Mouse (Mus musculus): ENCODE measurements around the gene Ferd3l. TPM values are rescaled to one million over a fixed set of nuclear protein-coding genes. Genes with fewer than 3 reads are reported as not detected.

Ferd3l gene
- polyA plus RNA-seq, 1 experiment from 2014 or later, result not detected

GRCm38 (mm10) chr12:33962773-33963130, 34.5 kb downstream of the Ferd3l start:
- Histone ChIP-seq H3K27ac (ENCODE audit: low read depth) (no peak overlapping the region), H3K4me2 (ENCODE audit: low read length) (no peak overlapping the region), H3K4me1 (replicated peaks; ENCODE audit: control insufficient read depth, insufficient read depth, low read length) (peaks cover 3% of the 10 kb centered on the region; the same call in 1 of the 2 replicates), H3K4me3 (ENCODE audit: low read depth, low read length) (no peak overlapping the region), H3K36me3 (ENCODE audit: control insufficient read depth, insufficient read depth, low read length) (no peaks in the 10 kb centered on the region), H3K27me3 (replicated peaks; ENCODE audit: control insufficient read depth, insufficient read depth, low read length) (peaks cover 93% of the 10 kb centered on the region), H3K9me3 (ENCODE audit: control insufficient read depth, low read length) (no peaks in the 10 kb centered on the region), H3K9ac (ENCODE audit: low read length) (no peak overlapping the region)
- ATAC-seq (replicated peaks; ENCODE audit: low FRiP score, low TSS enrichment, low read depth), result no peak
- no peak for DNase-seq (ENCODE audit: low spot score)
- 35% methylated on average over 9 of the region's 9 CpGs for WGBS

- Histone ChIP-seq H3K4me1 (replicated peaks; ENCODE audit: control insufficient read depth, insufficient read depth, low read length) (peaks cover 4% of the 10 kb centered on the region; the same call in 1 of the 2 replicates), H3K4me3 (ENCODE audit: low read depth, low read length) (no peak overlapping the region), H3K9ac (ENCODE audit: low read length) (no peak overlapping the region), H3K27ac (ENCODE audit: low read depth) (no peak overlapping the region), H3K36me3 (ENCODE audit: control insufficient read depth, insufficient read depth, low read length) (no peaks in the 10 kb centered on the region), H3K27me3 (replicated peaks; ENCODE audit: control insufficient read depth, insufficient read depth, low read length) (peaks cover 93% of the 10 kb centered on the region), H3K4me2 (ENCODE audit: low read length) (no peak overlapping the region), H3K9me3 (ENCODE audit: control insufficient read depth, low read length) (no peaks in the 10 kb centered on the region)
- DNase-seq (ENCODE audit: low spot score), result no peak
- ATAC-seq (replicated peaks; ENCODE audit: low FRiP score, low TSS enrichment, low read depth), result no peak
- 22% methylated on average over 15 of the region's 15 CpGs for WGBS
Observed at GRCm38 (mm10) chr12:33963671-33964369, 35.6 kb downstream of the Ferd3l start.

GRCm38 (mm10) chr12:33964427-33964826, 36.2 kb downstream of the Ferd3l start:
- no peaks in the 10 kb centered on the region for H3K9me3 ChIP-seq (ENCODE audit: control insufficient read depth, low read length)
- no peak overlapping the region for H3K4me3 ChIP-seq (ENCODE audit: low read depth, low read length)
- ATAC-seq (replicated peaks; ENCODE audit: low FRiP score, low TSS enrichment, low read depth) (no peak), DNase-seq (ENCODE audit: low spot score) (no peak)
- 52% methylated on average over 2 of the region's 2 CpGs for WGBS
- no peak overlapping the region for H3K4me2 ChIP-seq (ENCODE audit: low read length)
- H3K9ac ChIP-seq (ENCODE audit: low read length), result no peak overlapping the region
- no peaks in the 10 kb centered on the region for H3K36me3 ChIP-seq (ENCODE audit: control insufficient read depth, insufficient read depth, low read length)
- peaks cover 93% of the 10 kb centered on the region for H3K27me3 ChIP-seq (replicated peaks; ENCODE audit: control insufficient read depth, insufficient read depth, low read length)
- H3K4me1 ChIP-seq (replicated peaks; ENCODE audit: control insufficient read depth, insufficient read depth, low read length), result peaks cover 4% of the 10 kb centered on the region; the same call in 1 of the 2 replicates
- H3K27ac ChIP-seq (ENCODE audit: low read depth), result no peak overlapping the region

- H3K27me3 ChIP-seq (replicated peaks; ENCODE audit: control insufficient read depth, insufficient read depth, low read length), result peaks cover 97% of the 10 kb centered on the region
- ATAC-seq (replicated peaks; ENCODE audit: low FRiP score, low TSS enrichment, low read depth) (no peak), DNase-seq (ENCODE audit: low spot score) (no peak)
- no peaks in the 10 kb centered on the region for H3K9me3 ChIP-seq (ENCODE audit: control insufficient read depth, low read length)
- 11% methylated on average over 5 of the region's 5 CpGs for WGBS
- no peak overlapping the region for H3K4me2 ChIP-seq (ENCODE audit: low read length)
- H3K9ac ChIP-seq (ENCODE audit: low read length), result no peak overlapping the region
- H3K36me3 ChIP-seq (ENCODE audit: control insufficient read depth, insufficient read depth, low read length), result no peaks in the 10 kb centered on the region
- no peak overlapping the region for H3K4me3 ChIP-seq (ENCODE audit: low read depth, low read length)
- no peak overlapping the region for H3K27ac ChIP-seq (ENCODE audit: low read depth)
- H3K4me1 ChIP-seq (replicated peaks; ENCODE audit: control insufficient read depth, insufficient read depth, low read length), result peaks cover 4% of the 10 kb centered on the region; the same call in 1 of the 2 replicates
Observed at GRCm38 (mm10) chr12:33965661-33966360, 37.6 kb downstream of the Ferd3l start.

- H3K27ac ChIP-seq (ENCODE audit: low read depth), result no peak overlapping the region
- no peak overlapping the region for H3K9ac ChIP-seq (ENCODE audit: low read length)
- H3K4me1 ChIP-seq (replicated peaks; ENCODE audit: control insufficient read depth, insufficient read depth, low read length), result peaks cover 4% of the 10 kb centered on the region; the same call in 1 of the 2 replicates
- ATAC-seq (replicated peaks; ENCODE audit: low FRiP score, low TSS enrichment, low read depth) (no peak), DNase-seq (ENCODE audit: low spot score) (peak; percentile 81)
- peak overlapping the region; percentile 23 for H3K4me3 ChIP-seq (ENCODE audit: low read depth, low read length)
- peaks cover 93% of the 10 kb centered on the region for H3K27me3 ChIP-seq (replicated peaks; ENCODE audit: control insufficient read depth, insufficient read depth, low read length)
- 2% methylated on average over 35 of the region's 35 CpGs for WGBS
- H3K9me3 ChIP-seq (ENCODE audit: control insufficient read depth, low read length), result no peaks in the 10 kb centered on the region
- H3K36me3 ChIP-seq (ENCODE audit: control insufficient read depth, insufficient read depth, low read length), result no peaks in the 10 kb centered on the region
- peak overlapping the region; percentile 45 for H3K4me2 ChIP-seq (ENCODE audit: low read length)
Observed at GRCm38 (mm10) chr12:33966490-33967415, 38.5 kb downstream of the Ferd3l start.

- H3K4me2 ChIP-seq (ENCODE audit: low read length), result peak overlapping the region; percentile 45
- H3K9me3 ChIP-seq (ENCODE audit: control insufficient read depth, low read length), result no peaks in the 10 kb centered on the region
- H3K4me3 ChIP-seq (ENCODE audit: low read depth, low read length), result peak overlapping the region; percentile 23
- H3K9ac ChIP-seq (ENCODE audit: low read length), result no peak overlapping the region
- H3K27me3 ChIP-seq (replicated peaks; ENCODE audit: control insufficient read depth, insufficient read depth, low read length), result peaks cover 90% of the 10 kb centered on the region
- peaks cover 4% of the 10 kb centered on the region; the same call in 1 of the 2 replicates for H3K4me1 ChIP-seq (replicated peaks; ENCODE audit: control insufficient read depth, insufficient read depth, low read length)
- DNase-seq (ENCODE audit: low spot score), result peak; percentile 73
- H3K36me3 ChIP-seq (ENCODE audit: control insufficient read depth, insufficient read depth, low read length), result no peaks in the 10 kb centered on the region
- under 1% methylated on average over 21 of the region's 21 CpGs for WGBS
- no peak overlapping the region for H3K27ac ChIP-seq (ENCODE audit: low read depth)
- ATAC-seq (replicated peaks; ENCODE audit: low FRiP score, low TSS enrichment, low read depth), result no peak
Observed at GRCm38 (mm10) chr12:33967514-33967913, 39.3 kb downstream of the Ferd3l start.

- no peak for ATAC-seq (replicated peaks; ENCODE audit: low FRiP score, low TSS enrichment, low read depth)
- Histone ChIP-seq H3K4me3 (ENCODE audit: low read depth, low read length) (peak overlapping the region; percentile 23; the same call in 1 of the 2 replicates), H3K4me2 (ENCODE audit: low read length) (peak overlapping the region; percentile 45), H3K27me3 (replicated peaks; ENCODE audit: control insufficient read depth, insufficient read depth, low read length) (peaks cover 89% of the 10 kb centered on the region), H3K9me3 (ENCODE audit: control insufficient read depth, low read length) (no peaks in the 10 kb centered on the region), H3K27ac (ENCODE audit: low read depth) (no peak overlapping the region), H3K36me3 (ENCODE audit: control insufficient read depth, insufficient read depth, low read length) (no peaks in the 10 kb centered on the region), H3K4me1 (replicated peaks; ENCODE audit: control insufficient read depth, insufficient read depth, low read length) (peaks cover 4% of the 10 kb centered on the region; the same call in 1 of the 2 replicates), H3K9ac (ENCODE audit: low read length) (no peak overlapping the region)
- peak; percentile 68 for DNase-seq (ENCODE audit: low spot score)
- 2% methylated on average over 37 of the region's 37 CpGs for WGBS
Observed at GRCm38 (mm10) chr12:33968041-33968897, 40.0 kb downstream of the Ferd3l start.

GRCm38 (mm10) chr12:33968898-33969178, 40.6 kb downstream of the Ferd3l start:
- WGBS, result 23% methylated on average over 4 of the region's 4 CpGs
- Histone ChIP-seq H3K9me3 (ENCODE audit: control insufficient read depth, low read length) (no peaks in the 10 kb centered on the region), H3K4me3 (ENCODE audit: low read depth, low read length) (no peak overlapping the region), H3K36me3 (ENCODE audit: control insufficient read depth, insufficient read depth, low read length) (no peaks in the 10 kb centered on the region), H3K27ac (ENCODE audit: low read depth) (no peak overlapping the region), H3K4me1 (replicated peaks; ENCODE audit: control insufficient read depth, insufficient read depth, low read length) (peaks cover 4% of the 10 kb centered on the region; the same call in 1 of the 2 replicates), H3K9ac (ENCODE audit: low read length) (no peak overlapping the region), H3K27me3 (replicated peaks; ENCODE audit: control insufficient read depth, insufficient read depth, low read length) (peaks cover 83% of the 10 kb centered on the region), H3K4me2 (ENCODE audit: low read length) (no peak overlapping the region)
- no peak for ATAC-seq (replicated peaks; ENCODE audit: low FRiP score, low TSS enrichment, low read depth)
- no peak for DNase-seq (ENCODE audit: low spot score)
